Mouse (Mus musculus) lung, embryonic 14.5 days (tissue): ENCODE data around the gene Spast. TPM values are rescaled to one million over a fixed set of nuclear protein-coding genes. Genes with fewer than 3 reads are reported as not detected.
"Not testable (repeated sequence)": the region's sequence is repeated elsewhere in the genome, so short reads cannot be mapped to it uniquely, and the experiment has no call there.

Experiments used
- ATAC-seq: fragments of 200-750 bp; cut with Nextera tagmentation; 2 replicates; pipeline ENCODE4 v1.8.0; 2017; ENCODE audit warnings: mild to moderate bottlenecking, moderate TSS enrichment, moderate library complexity; ENCODE audit not compliant: insufficient read depth
- DNase-seq: peaks from one replicate; pipeline ENCODE4 v3.0.0-alpha.2; 2015
- H3K27ac ChIP-seq: fragments of 300-500 bp; sonication (generic); 2 replicates; pipeline ENCODE4 v1.5.1; 2014; ENCODE audit warnings: low read depth, mild to moderate bottlenecking, moderate library complexity
- H3K27me3 ChIP-seq: fragments of 300-500 bp; sonication (generic); 2 replicates; pipeline ENCODE4 v1.6.1; 2014; ENCODE audit warnings: low read length, control low read depth; ENCODE audit not compliant: insufficient read depth
- H3K36me3 ChIP-seq: fragments of 300-500 bp; sonication (generic); 2 replicates; pipeline ENCODE4 v1.6.1; 2014; ENCODE audit warnings: control low read depth; ENCODE audit not compliant: insufficient read depth
- H3K4me1 ChIP-seq: fragments of 300-500 bp; sonication (generic); 2 replicates; pipeline ENCODE4 v1.6.1; 2014; ENCODE audit warnings: antibody characterized with exemption, control low read depth; ENCODE audit not compliant: insufficient read depth
- H3K4me2 ChIP-seq: fragments of 300-500 bp; sonication (generic); 2 replicates; pipeline ENCODE4 v1.6.1; 2014; ENCODE audit warnings: mild to moderate bottlenecking
- H3K4me3 ChIP-seq: fragments of 300-500 bp; sonication (generic); 2 replicates; pipeline ENCODE4 v1.5.1; 2014; ENCODE audit warnings: low read depth, low read length
- H3K9ac ChIP-seq: fragments of 300-500 bp; sonication (generic); 2 replicates; pipeline ENCODE4 v1.6.1; 2014
- H3K9me3 ChIP-seq: fragments of 300-500 bp; sonication (generic); 2 replicates; pipeline ENCODE4 v1.6.1; 2016; ENCODE audit warnings: low read depth, low read length, control low read depth
- CTCF ChIP-seq: IDR thresholded peaks from 2 replicates; pipeline ENCODE4 v1.5.1; 2016; ENCODE audit warnings: antibody characterized with exemption, low read depth
- WGBS: fragments of 180-500 bp; shearing (Covaris S2); extraction: QIAGEN DNeasy Blood & Tissue Kit; methylation state at CpG from one replicate; pipeline ENCODE4 v1.1.7; 2014; 5-methylcytosine and 5-hydroxymethylcytosine counted together
- polyA plus RNA-seq: library from polyadenylated mRNA; unstranded; fragments of >200 nt; fragmentation: Nextera tagmentation; extraction: Ambion mirVana; gene quantifications from 2 replicates; pipeline ENCODE4 v1.2.1, GENCODE M21; 2014

Gene Spast
- polyA plus RNA-seq, 1 experiment from 2014 or later, result 26.7 TPM

- not testable (repeated sequence) for H3K9ac ChIP-seq, H3K36me3 ChIP-seq, H3K27me3 ChIP-seq, H3K4me2 ChIP-seq, H3K4me3 ChIP-seq, H3K27ac ChIP-seq, H3K4me1 ChIP-seq, ATAC-seq, H3K9me3 ChIP-seq
- DNase-seq, result peak; percentile 78
- 42% methylated on average over 2 of the region's 2 CpGs for WGBS
- peak; percentile 63 for TF ChIP-seq CTCF
Observed at GRCm38 (mm10) chr17:74328146-74328545, 10.6 kb upstream of the Spast start.

GRCm38 (mm10) chr17:74331049-74331676, 7.6 kb upstream of the Spast start:
- no peaks in the 10 kb centered on the region for H3K4me1 ChIP-seq
- DNase-seq, result no peak
- no peaks in the 10 kb centered on the region for H3K9me3 ChIP-seq
- no peak overlapping the region for H3K4me3 ChIP-seq
- no peak for ATAC-seq
- no peak for TF ChIP-seq CTCF
- H3K27ac ChIP-seq, result no peak overlapping the region
- 68% methylated on average over 9 of the region's 9 CpGs for WGBS
- no peak overlapping the region for H3K9ac ChIP-seq
- no peak overlapping the region for H3K4me2 ChIP-seq
- H3K36me3 ChIP-seq, result no peaks in the 10 kb centered on the region
- no peaks in the 10 kb centered on the region for H3K27me3 ChIP-seq

GRCm38 (mm10) chr17:74338225-74338931, 409 bp upstream of the Spast start:
- peak overlapping the region; percentile 97 for H3K27ac ChIP-seq
- H3K9ac ChIP-seq, result peak overlapping the region; percentile 91
- peak overlapping the region; percentile 64 for H3K4me2 ChIP-seq
- H3K36me3 ChIP-seq, result 0 out of 2 replicates have a peak, but pooled peaks cover 7% of the 10 kb centered on the region
- WGBS, result 1% methylated on average over 35 of the region's 50 CpGs
- H3K27me3 ChIP-seq, result no peaks in the 10 kb centered on the region
- DNase-seq (peak; percentile 98), ATAC-seq (peak; percentile 93)
- H3K4me1 ChIP-seq, result 0 out of 2 replicates have a peak, but pooled peaks cover 5% of the 10 kb centered on the region
- TF ChIP-seq CTCF, result no peak
- no peaks in the 10 kb centered on the region for H3K9me3 ChIP-seq
- H3K4me3 ChIP-seq, result peak overlapping the region; percentile 95

GRCm38 (mm10) chr17:74341151-74341550, 2.4 kb downstream of the Spast start:
- Histone ChIP-seq H3K9me3 (no peaks in the 10 kb centered on the region), H3K27me3 (no peaks in the 10 kb centered on the region), H3K27ac (no peak overlapping the region), H3K4me2 (peak overlapping the region; percentile 64), H3K4me3 (peak overlapping the region; percentile 95; the same call in 1 of the 2 replicates), H3K36me3 (0 out of 2 replicates have a peak, but pooled peaks cover 10% of the 10 kb centered on the region), H3K4me1 (0 out of 2 replicates have a peak, but pooled peaks cover 5% of the 10 kb centered on the region), H3K9ac (0 out of 2 replicates have a peak overlapping the region, but pooled peaks have one; percentile 7)
- 63% methylated on average over 5 of the region's 5 CpGs for WGBS
- no peak for ATAC-seq
- DNase-seq, result no peak
- TF ChIP-seq CTCF, result no peak

- H3K4me1 ChIP-seq, result no peaks in the 10 kb centered on the region
- peaks cover 40% of the 10 kb centered on the region for H3K36me3 ChIP-seq
- ATAC-seq, result no peak
- H3K27ac ChIP-seq, result no peak overlapping the region
- 90% methylated on average over 1 of the region's 1 CpGs for WGBS
- H3K27me3 ChIP-seq, result no peaks in the 10 kb centered on the region
- no peak overlapping the region for H3K9ac ChIP-seq
- TF ChIP-seq CTCF, result no peak
- H3K4me3 ChIP-seq, result no peak overlapping the region
- no peak overlapping the region for H3K4me2 ChIP-seq
- no peaks in the 10 kb centered on the region for H3K9me3 ChIP-seq
- DNase-seq, result no peak
Observed at GRCm38 (mm10) chr17:74363592-74363991, 24.8 kb downstream of the Spast start.

- H3K4me3 ChIP-seq, result no peak overlapping the region
- H3K9me3 ChIP-seq, result no peaks in the 10 kb centered on the region
- no peak for TF ChIP-seq CTCF
- DNase-seq (no peak), ATAC-seq (no peak)
- H3K4me2 ChIP-seq, result no peak overlapping the region
- no peaks in the 10 kb centered on the region for H3K27me3 ChIP-seq
- H3K4me1 ChIP-seq, result no peaks in the 10 kb centered on the region
- H3K9ac ChIP-seq, result no peak overlapping the region
- no peak overlapping the region for H3K27ac ChIP-seq
- 78% methylated on average over 1 of the region's 1 CpGs for WGBS
- H3K36me3 ChIP-seq, result peaks cover 56% of the 10 kb centered on the region
Observed at GRCm38 (mm10) chr17:74376916-74377315, 38.1 kb downstream of the Spast start.

GRCm38 (mm10) chr17:74386657-74387056, 47.9 kb downstream of the Spast start:
- no peaks in the 10 kb centered on the region for H3K4me1 ChIP-seq
- peaks cover 48% of the 10 kb centered on the region for H3K36me3 ChIP-seq

More at GRCm38 (mm10) chr17:74386657-74387056, 47.9 kb downstream of the Spast start:
- no peak overlapping the region for H3K9ac ChIP-seq
- no peaks in the 10 kb centered on the region for H3K9me3 ChIP-seq
- no peak overlapping the region for H3K27ac ChIP-seq
- DNase-seq (no peak), ATAC-seq (no peak)
- no peak overlapping the region for H3K4me3 ChIP-seq
- H3K4me2 ChIP-seq, result no peak overlapping the region
- H3K27me3 ChIP-seq, result no peaks in the 10 kb centered on the region
- TF ChIP-seq CTCF, result no peak
